Mouse (Mus musculus) embryo, embryonic 10 days (tissue): ENCODE data around the gene Sphkap.

Source experiments
- DNase-seq: peaks from one replicate; pipeline ENCODE4 v3.0.0-alpha.2; 2015; ENCODE audit warnings: low spot score

The Sphkap gene

DNA sequence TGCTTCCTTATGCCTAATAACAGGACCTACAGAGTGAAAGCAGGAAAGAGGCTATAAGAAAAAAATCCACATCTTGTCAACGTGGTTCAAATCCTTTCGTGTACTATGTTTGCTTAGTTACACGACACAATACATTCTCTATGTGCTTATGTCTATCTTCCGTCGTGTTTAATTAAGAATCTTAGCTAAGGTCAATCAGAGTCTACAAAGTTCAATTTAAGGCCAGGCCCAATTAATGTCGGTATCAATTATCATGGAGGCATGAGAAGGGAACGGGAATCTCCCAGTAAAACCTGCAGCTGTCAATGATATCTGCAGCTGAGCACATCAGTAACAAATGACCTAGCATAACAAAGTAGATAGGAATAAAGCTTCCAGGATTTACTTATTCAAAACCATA is 122.1 kb downstream of the Sphkap start:
- DNase-seq: no peak

DNA sequence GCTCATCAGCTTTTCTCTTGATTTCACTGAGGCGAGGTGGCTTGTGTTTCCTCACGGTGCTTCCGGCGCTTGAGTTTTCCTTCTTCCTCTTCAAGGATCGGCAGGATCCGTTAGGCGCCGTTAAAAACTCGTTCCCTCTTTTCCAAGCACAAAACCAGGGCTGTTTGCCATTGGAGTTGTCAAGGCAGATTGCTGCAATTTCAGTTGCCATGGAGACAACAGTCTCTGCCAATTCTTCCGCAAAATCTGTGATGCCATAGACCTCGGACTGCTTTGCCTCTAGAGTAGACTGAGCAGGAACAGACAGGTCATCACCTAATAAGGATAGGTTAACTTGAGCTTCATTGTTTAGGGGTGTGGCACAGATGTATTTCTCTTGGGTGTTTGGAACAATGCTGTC is 131.0 kb downstream of the Sphkap start:
- DNase-seq: no peak

DNA sequence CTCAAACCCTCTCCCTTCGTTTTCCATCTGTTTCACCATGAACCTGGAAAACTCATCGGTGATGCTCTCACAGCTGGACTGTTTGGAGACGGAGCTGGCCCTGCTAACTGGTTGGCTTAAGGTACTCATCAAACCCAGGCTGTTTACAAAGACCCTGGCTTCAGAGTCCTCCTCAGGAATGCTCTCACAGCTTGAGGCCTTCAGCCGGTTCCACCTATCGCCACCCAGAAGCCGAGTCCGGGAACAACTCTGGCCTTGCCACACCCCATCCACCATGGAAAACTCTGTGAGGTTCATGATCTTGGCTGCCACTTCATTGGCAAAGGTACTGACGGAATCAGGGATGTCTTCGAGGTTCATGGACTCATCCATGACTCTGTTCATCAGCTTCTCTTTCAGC is 131.4 kb downstream of the Sphkap start:
- no peak for DNase-seq

DNA sequence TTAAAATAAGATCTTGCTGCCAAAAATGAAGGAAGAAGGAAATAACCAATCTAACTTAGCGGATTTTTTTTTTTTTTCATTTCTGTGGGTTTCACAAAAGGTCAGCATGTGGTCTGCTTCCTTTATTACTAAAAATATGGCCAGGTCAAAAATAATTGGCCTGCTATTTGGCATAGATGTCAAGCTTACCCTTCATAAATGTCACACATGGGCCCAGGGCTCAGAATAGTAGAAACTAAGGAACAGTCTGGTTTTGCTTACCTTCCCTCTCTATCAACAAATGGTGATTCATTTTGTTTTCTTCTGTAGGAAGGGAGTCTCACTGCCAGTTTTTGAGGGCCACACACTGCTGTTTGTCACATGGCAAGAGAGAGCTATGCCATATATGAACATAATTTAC is 156.3 kb downstream of the Sphkap start:
- no peak for DNase-seq

DNA sequence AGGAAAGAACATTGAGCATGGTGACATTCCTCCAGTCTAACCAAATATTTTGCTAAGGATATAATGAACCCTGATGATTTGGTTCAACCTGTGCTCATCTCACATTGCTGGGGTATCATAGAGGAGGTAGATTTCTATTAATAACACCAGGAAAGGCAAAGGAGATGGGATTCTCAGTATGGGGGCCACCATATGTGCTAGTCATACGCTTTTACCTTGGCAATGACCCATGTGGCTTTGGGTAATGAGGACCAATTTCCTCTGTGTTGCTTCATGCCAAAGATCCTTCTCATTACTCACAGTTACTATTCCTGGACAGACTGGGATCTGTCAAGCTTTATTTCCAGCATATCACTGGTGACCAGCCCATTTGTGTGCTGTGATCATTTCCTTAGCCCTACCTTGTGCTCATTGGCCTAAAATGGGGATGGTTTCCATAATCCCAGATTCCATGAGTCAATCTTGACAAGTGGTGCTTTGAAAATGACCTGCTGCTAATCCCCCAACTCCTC is 159.7 kb downstream of the Sphkap start:
- DNase-seq: no peak

DNA sequence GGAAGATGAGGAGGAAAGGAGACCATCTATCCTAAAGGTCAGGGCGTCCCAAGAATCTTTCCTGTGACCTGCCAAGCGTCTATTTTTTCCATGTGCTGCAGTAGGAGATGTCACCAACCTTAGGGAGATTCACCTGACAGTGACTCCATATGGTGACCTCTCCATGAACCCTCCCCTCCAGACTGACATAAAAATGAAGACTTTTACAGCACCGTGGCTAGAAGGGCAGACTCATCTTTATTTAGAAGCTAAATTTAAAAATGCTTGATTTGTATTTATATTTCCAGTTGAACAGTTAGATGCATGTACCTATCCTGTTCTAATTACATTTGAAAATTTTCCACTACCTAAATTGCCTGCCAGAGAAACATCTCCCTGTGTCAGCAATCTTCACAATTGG is 180.1 kb downstream of the Sphkap start:
- DNase-seq: no peak

DNA sequence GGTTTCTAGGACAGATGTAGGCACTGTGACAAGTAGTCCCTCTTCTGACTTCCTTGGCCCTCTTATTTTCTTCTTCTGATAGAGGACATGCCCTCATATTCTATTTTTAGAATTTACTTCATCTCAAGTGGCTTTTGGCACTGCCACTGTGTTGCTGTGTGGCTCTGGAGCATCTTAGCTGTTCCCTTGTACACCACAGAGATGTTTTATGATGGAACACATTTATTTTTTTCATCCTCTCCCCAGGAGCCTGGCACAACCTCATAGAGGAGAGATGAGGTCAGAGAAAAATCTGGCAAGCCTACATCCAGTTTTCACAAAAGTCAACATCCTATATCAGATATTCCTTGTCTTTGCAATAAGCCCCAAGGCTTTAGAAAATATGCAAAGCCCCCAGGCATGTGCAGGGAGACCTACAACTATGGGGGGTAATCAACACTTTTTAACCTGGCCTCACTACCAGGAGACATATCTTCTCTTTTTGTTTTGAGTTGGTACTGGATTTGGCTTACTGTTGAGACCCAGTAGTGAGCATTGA is 183.5 kb downstream of the Sphkap start:
- no peak for DNase-seq

DNA sequence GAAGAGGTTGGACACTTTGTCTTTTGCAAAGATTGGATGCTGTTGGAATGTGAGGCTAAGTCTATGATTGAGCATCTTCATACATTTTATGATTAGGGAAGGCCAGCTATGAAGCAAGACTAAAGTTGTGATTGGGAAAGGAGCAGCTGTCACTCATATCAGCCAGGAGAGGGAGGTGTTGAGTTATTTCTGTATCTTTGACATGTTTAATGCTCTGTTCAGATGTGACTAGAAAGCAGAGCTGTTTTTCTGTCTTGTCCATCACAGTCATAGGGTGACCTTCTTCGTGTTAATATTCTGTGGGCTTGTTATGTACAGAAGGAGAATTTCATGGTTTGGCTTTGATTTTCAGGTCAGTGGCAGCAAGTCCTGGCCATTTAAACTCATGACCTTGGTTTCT is 184.9 kb downstream of the Sphkap start:
- DNase-seq: peak; percentile 29

DNA sequence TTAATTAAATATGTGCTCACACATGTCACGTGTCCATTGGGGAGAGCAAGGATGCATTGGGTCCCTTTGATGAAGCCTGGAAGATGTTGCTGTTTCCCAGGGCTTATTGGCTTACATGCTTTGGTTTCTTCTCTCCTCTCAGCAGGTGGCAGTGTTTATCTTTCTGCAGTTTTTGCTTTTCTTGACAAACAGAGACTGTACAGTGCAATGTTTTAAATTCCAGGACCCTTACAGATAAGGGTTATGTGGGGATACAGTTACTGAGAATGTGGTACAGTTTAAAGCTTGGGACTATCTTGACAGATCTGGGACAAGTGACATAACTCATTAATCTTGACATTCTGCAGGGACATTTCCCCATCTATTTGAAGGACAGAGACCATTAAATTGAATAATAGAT is 189.7 kb downstream of the Sphkap start:
- DNase-seq: peak; percentile 26

DNA sequence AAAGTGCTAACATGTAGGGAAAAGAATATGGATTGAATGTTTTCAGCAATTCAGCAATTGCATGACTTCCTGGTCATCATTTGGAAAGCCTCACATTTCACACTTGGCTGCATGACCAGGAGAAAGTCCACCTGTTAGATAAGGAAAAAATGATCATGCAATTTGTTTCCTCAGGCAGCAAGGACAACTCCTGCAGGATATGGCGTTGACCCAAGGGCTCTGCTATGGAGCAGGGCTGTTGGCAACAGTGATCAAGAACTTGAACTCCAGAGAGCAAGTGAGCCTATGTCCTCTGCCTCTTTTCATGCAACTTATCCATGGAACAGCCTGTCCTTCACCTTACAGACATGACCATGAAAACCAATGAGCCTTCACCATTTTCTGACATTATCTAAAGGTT is 198.0 kb downstream of the Sphkap start:
- DNase-seq: no peak
